In genomic region chr15:100478351-100478750, GRCm38 (mm10) we compare ENCODE assay signal across 17 mouse cellular contexts. TPM values are rescaled to one million over a fixed set of nuclear protein-coding genes. Genes with fewer than 3 reads are reported as not detected.
"Had no signal": no experiment of that assay in that cellular context is flagged by ENCODE, and none has a peak within 500 bp of the region (broad histone marks: within the 10 kb centered on the region; RNA-seq: fewer than 3 reads in every experiment).

No protein-coding gene starts in this region.

- H3K4me3 ChIP-seq: intestine, embryonic 15.5 days; limb, embryonic 13.5 days; liver, embryonic 15.5 days had no signal

- ATAC-seq: intestine, embryonic 15.5 days; lung, postnatal 0 days had no signal

- H3K9me3 ChIP-seq: intestine, embryonic 15.5 days; limb, embryonic 13.5 days; liver, embryonic 15.5 days had no signal

- H3K9ac ChIP-seq: intestine, embryonic 15.5 days; limb, embryonic 13.5 days; liver, embryonic 15.5 days had no signal

- H3K4me1 ChIP-seq: intestine, embryonic 15.5 days had no signal

- H3K27me3 ChIP-seq: intestine, embryonic 15.5 days; limb, embryonic 13.5 days; liver, embryonic 15.5 days had no signal

- H3K4me2 ChIP-seq: intestine, embryonic 15.5 days; limb, embryonic 13.5 days; liver, embryonic 11.5 days; liver, embryonic 15.5 days had no signal

- H3K27ac ChIP-seq: intestine, embryonic 15.5 days; limb, embryonic 13.5 days; liver, embryonic 15.5 days had no signal

- DNase-seq: kidney, adult 8-10 months; kidney, postnatal 25 days; lung, adult 2 months; lung, postnatal 36 days; midbrain, embryonic 14.5 days; right cerebral cortex, postnatal 25 days; thymus, adult 18-20 months; thymus, postnatal 25 days had no signal

RNA-seq across cellular contexts. Expression of gene Gm5475, which starts 56.4 kb away (rescaled TPM):
- total RNA-seq: left cerebral cortex, postnatal 36 days; megakaryocyte progenitor cell, adult 5-6 weeks had no signal
- polyA plus RNA-seq: lung, adult 2 months; midbrain, embryonic 14.5 days; neural tube, embryonic 14.5 days; stomach, embryonic 14.5 days had no signal
